Mouse (Mus musculus): ENCODE measurements at regions not wholly inside any gene's neighbourhood (a gene's known extent, or its start where the extent isn't known, plus 50 kb on each side); places are given as distances from the start of the nearest gene placed in this dataset.
A peak's percentile ranks its signal among the peaks of the same experiment; 100 is the strongest.

DNA sequence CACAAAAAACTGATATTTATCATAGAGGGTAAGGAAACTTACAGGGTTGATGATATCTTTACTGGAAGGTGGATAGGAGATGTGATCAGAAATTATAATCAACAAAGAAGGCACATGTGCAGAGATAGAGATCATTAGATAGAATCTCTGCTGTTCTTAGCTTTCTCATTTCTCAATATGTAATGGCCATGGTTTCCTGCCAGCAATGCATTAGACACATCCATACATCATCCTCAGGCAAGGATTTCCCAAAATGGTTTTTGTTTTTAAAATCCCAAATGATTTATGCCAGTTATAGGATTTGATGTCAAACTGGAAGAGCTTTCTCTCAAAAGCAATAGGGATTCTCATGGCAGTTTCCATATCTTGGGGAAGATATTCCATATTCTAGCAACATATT, 52.0 kb upstream of the C030005K15Rik start:
- no peak for DNase-seq

- no peak for DNase-seq
Measured at GRCm38 (mm10) chr10:97779335-97779734, 52.8 kb upstream of the C030005K15Rik start.

- no peak for DNase-seq
Measured at GRCm38 (mm10) chr10:97793804-97794203, 67.2 kb upstream of the C030005K15Rik start.

DNA sequence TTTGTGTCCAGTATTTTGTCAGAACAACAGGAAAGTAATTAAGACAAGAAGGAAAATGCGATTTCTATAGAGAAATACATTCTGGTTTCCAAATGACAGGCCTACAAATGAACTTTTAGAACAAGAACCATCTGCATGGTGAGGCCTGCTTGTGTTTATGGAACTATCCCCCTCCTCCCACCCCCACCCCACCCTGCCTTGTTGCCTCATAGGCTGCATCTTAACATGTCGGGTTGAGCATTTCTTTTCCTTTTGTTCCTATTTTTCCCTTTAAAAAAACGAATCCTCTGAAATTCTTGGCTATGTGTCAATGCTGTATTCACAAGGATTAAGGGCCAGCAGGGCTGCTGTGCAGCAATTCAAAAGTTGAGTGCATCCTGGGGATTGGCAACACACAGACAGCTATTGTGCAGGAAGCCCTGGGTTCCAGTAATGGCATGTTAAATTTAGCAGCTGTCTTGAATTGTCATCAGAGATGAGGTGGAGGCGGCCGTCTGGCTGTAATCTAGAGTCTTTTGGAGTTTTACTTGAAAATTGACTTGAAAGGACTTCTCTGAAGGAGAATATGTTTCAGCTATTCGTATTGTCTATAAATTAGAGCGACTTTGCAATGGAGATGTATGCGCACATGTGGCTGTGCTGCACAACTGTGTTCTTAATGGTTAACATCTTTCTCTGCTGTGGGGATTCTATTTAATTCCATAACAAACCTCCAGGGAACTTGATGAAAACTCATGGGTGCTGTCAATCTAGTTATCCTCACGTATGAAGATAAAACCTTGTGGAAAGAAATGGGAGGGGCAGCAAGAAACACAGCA, 75.1 kb upstream of the C030005K15Rik start:
- no peak for DNase-seq

DNA sequence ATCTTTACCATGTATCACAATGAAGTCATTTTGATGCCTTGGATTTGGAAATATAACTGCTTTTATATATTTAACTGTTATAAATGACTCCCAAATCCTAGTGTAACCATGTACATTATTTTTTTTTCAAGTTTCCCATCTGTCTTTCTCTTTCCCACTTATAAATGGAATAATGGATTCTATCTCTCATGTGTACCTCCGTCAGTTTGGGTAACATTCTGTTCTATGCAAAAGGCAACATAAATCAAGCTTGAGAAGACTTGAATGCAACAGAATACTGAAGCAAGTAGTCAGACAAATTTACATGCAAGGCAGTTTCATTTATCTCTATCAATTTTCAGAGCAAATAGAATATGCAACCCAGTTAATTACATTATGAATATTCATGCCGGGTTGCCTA, 81.4 kb upstream of the C030005K15Rik start:
- no peak for DNase-seq

- DNase-seq, result no peak
Measured at GRCm38 (mm10) chr10:97842574-97842973, 116.0 kb upstream of the C030005K15Rik start.

- DNase-seq, result no peak
Measured at GRCm38 (mm10) chr10:97851487-97851886, 124.9 kb upstream of the C030005K15Rik start.

- DNase-seq, result no peak
Measured at GRCm38 (mm10) chr10:97877088-97877487, 150.5 kb upstream of the C030005K15Rik start.

GRCm38 (mm10) chr10:97886049-97886448, 159.5 kb upstream of the C030005K15Rik start:
- DNase-seq, result no peak

DNA sequence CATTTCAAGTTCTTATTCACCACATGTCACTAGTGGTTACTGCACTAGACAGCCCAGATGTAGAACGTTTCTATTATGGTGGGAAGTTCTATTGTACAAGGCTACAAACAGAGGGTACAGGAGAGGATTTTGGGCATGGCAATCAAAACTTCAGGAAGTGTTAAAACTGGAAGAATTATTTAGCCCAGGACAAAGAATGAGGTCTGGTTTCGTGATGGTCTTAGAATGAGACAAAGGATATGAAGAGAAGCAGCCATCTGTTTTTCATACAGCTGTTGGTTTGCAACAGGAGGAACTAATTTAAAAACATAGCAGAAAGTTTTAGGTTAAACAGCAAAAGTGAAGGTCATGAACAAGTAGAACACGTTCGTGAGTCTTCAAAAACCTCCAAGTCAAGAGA, 179.2 kb upstream of the C030005K15Rik start:
- no peak for DNase-seq

- DNase-seq, result peak; percentile 10
Measured at GRCm38 (mm10) chr10:97925568-97925967, 199.0 kb upstream of the C030005K15Rik start.

GRCm38 (mm10) chr10:97940345-97940744, 213.8 kb upstream of the C030005K15Rik start:
- no peak for DNase-seq

- no peak for DNase-seq
Measured at GRCm38 (mm10) chr10:97965881-97966280, 239.3 kb upstream of the C030005K15Rik start.

- no peak for DNase-seq
Measured at GRCm38 (mm10) chr10:97966931-97967330, 240.4 kb upstream of the C030005K15Rik start.

DNA sequence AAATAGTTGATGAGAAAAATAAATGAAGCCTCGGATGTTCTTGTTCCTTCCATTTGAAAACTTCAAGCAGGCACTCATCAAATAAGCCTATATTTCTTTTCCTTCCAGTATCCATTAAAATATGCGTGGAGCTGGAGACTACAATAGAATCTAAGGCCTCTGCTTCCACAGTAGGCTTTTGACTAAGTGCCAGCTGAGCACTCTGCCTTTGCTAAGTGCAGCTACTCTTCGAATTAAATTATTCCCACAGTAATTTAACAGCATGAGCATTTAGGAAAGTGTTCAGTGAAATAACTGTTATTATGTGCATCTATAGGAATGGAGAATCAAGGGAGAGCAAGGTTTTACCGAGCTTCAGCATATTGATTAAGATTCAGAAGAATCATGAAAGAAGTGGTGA, 280.5 kb upstream of the C030005K15Rik start:
- DNase-seq, result no peak

- DNase-seq, result no peak
Measured at GRCm38 (mm10) chr10:98008355-98008754, 281.8 kb upstream of the C030005K15Rik start.

DNA sequence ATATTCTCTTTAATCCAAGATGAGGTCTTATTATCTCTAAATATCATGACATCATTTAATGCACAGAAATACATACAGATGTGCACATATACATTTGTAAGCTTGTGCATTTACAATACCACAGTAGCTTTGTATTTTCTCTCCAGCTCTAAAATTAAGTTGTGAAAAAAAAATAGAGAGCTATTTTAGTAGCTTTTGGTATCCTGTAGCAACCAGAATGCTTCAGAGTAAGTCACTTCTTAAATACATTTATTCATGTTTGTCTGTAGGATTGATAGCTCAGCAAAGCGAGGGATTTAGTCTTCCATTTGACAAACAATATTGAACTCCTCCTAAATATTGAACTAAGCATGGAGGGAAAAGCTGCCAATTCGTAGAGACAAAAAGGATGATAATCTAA, 286.4 kb upstream of the C030005K15Rik start:
- DNase-seq, result no peak

GRCm38 (mm10) chr10:98014985-98015902, 288.7 kb upstream of the C030005K15Rik start:
- DNase-seq, result no peak

GRCm38 (mm10) chr10:98016596-98017304, 290.2 kb upstream of the C030005K15Rik start:
- DNase-seq, result no peak

GRCm38 (mm10) chr10:98029124-98029523, 302.6 kb upstream of the C030005K15Rik start:
- no peak for DNase-seq

DNA sequence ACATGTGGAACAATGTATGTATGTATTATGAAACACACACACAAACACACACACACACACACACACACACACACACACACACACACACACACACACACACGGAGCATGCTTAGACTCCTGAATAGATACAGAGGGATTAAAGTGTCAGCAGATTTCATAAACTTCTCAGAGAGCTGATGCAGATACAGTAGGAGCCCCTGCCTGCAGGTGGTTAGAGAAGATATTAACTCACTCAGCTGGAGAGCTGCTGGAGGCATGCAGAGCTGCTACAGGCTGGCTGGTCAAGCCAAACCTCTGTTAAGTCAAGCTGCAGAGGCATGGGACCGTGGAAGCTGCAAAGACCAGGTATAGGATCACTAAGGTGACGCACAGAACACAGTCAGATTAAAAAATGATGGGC, 303.1 kb upstream of the C030005K15Rik start:
- no peak for DNase-seq

GRCm38 (mm10) chr10:98032661-98033060, 306.1 kb upstream of the C030005K15Rik start:
- DNase-seq, result no peak

DNA sequence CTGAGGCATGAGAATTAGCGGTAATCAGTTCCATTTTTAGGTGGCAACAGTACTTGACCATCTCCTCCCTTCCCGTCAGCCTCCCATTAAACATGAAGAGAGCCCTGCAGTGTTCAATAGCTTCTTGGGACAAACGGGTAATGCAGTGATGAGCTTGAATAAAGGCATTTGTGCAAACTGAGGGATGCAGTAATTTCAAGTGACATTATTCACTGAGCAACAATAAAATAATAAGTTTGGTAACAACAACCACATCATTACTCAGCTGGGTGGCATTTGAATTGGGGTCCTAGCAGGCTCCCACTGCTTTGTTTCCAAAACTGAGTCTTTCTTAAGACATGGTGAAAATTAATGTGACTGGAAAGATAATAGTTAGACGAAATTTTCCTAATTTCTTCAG, 315.2 kb upstream of the C030005K15Rik start:
- DNase-seq, result no peak
